Mouse (Mus musculus) liver, embryonic 16.5 days (tissue): ENCODE measurements around the gene Dock9. TPM values are rescaled to one million over a fixed set of nuclear protein-coding genes. Genes with fewer than 3 reads are reported as not detected.

Experiments used
- ATAC-seq: fragments of 200-750 bp; cut with Nextera tagmentation; 2 replicates; pipeline ENCODE4 v1.8.0; 2017; ENCODE audit warnings: low read depth, mild to moderate bottlenecking, moderate number of reproducible peaks, moderate library complexity
- H3K27ac ChIP-seq: fragments of 300-500 bp; sonication (generic); 2 replicates; pipeline ENCODE4 v1.5.1; 2014; ENCODE audit warnings: mild to moderate bottlenecking, low read length
- H3K27me3 ChIP-seq: fragments of 300-500 bp; sonication (generic); 2 replicates; pipeline ENCODE4 v1.6.1; 2014; ENCODE audit warnings: low read depth, low read length, mixed read lengths; ENCODE audit not compliant: control insufficient read depth, insufficient read depth
- H3K36me3 ChIP-seq: fragments of 300-500 bp; sonication (generic); 2 replicates; pipeline ENCODE4 v1.6.1; 2014; ENCODE audit warnings: mild to moderate bottlenecking; ENCODE audit not compliant: control insufficient read depth, insufficient read depth
- H3K4me1 ChIP-seq: fragments of 300-500 bp; sonication (generic); 2 replicates; pipeline ENCODE4 v1.6.1; 2014; ENCODE audit warnings: low read depth, low read length, mixed read lengths; ENCODE audit not compliant: control insufficient read depth
- H3K4me2 ChIP-seq: fragments of 300-500 bp; sonication (generic); 2 replicates; pipeline ENCODE4 v1.6.1; 2014; ENCODE audit warnings: low read depth, low read length, mixed read lengths
- H3K4me3 ChIP-seq: fragments of 300-500 bp; sonication (generic); 2 replicates; pipeline ENCODE4 v1.5.1; 2014; ENCODE audit warnings: low read depth, mild to moderate bottlenecking, low read length
- H3K9ac ChIP-seq: fragments of 300-500 bp; sonication (generic); 2 replicates; pipeline ENCODE4 v1.6.1; 2014; ENCODE audit warnings: low read depth, low read length
- H3K9me3 ChIP-seq: fragments of 300-500 bp; sonication (generic); replicated peaks from 2 replicates; pipeline ENCODE4 v1.6.1; 2016; ENCODE audit warnings: low read length; ENCODE audit not compliant: control insufficient read depth
- WGBS: fragments of 180-500 bp; shearing (Covaris S2); extraction: QIAGEN DNeasy Blood & Tissue Kit; methylation state at CpG from one replicate; pipeline ENCODE4 v1.1.7; 2014; ENCODE audit not compliant: insufficient replicate concordance; 5-methylcytosine and 5-hydroxymethylcytosine counted together
- polyA plus RNA-seq: library from polyadenylated mRNA; unstranded; fragments of >200 nt; fragmentation: Nextera tagmentation; extraction: Ambion mirVana; gene quantifications from 2 replicates; pipeline ENCODE4 v1.2.1, GENCODE M21; 2015

Gene Dock9
- polyA plus RNA-seq, 1 experiment from 2014 or later: 1.6 TPM

GRCm38 (mm10) chr14:121611098-121611497, 186.5 kb downstream of the Dock9 start:
- no peak for ATAC-seq
- H3K27me3 ChIP-seq: no peaks in the 10 kb centered on the region
- 63% methylated on average over 4 of the region's 4 CpGs for WGBS
- no peaks in the 10 kb centered on the region for H3K4me1 ChIP-seq
- no peaks in the 10 kb centered on the region for H3K36me3 ChIP-seq
- no peak overlapping the region for H3K27ac ChIP-seq
- no peaks in the 10 kb centered on the region for H3K9me3 ChIP-seq
- H3K9ac ChIP-seq: no peak overlapping the region
- no peak overlapping the region for H3K4me3 ChIP-seq
- H3K4me2 ChIP-seq: no peak overlapping the region

GRCm38 (mm10) chr14:121608522-121608921, 189.1 kb downstream of the Dock9 start:
- no peak for ATAC-seq
- Histone ChIP-seq H3K9me3 (no peaks in the 10 kb centered on the region), H3K27me3 (no peaks in the 10 kb centered on the region), H3K36me3 (no peaks in the 10 kb centered on the region), H3K4me1 (no peaks in the 10 kb centered on the region), H3K4me3 (no peak overlapping the region), H3K27ac (no peak overlapping the region), H3K4me2 (no peak overlapping the region), H3K9ac (no peak overlapping the region)
- 38% methylated on average over 5 of the region's 5 CpGs for WGBS

- ATAC-seq: no peak
- WGBS: 54% methylated on average over 7 of the region's 7 CpGs
- Histone ChIP-seq H3K9me3 (no peaks in the 10 kb centered on the region), H3K36me3 (no peaks in the 10 kb centered on the region), H3K4me2 (no peak overlapping the region), H3K27me3 (no peaks in the 10 kb centered on the region), H3K4me3 (no peak overlapping the region), H3K4me1 (no peaks in the 10 kb centered on the region), H3K27ac (no peak overlapping the region), H3K9ac (no peak overlapping the region)
Observed at GRCm38 (mm10) chr14:121606433-121606832, 191.2 kb downstream of the Dock9 start.

GRCm38 (mm10) chr14:121605260-121605659, 192.4 kb downstream of the Dock9 start:
- no peaks in the 10 kb centered on the region for H3K9me3 ChIP-seq
- no peaks in the 10 kb centered on the region for H3K36me3 ChIP-seq
- H3K4me1 ChIP-seq: no peaks in the 10 kb centered on the region
- H3K4me3 ChIP-seq: no peak overlapping the region
- no peak overlapping the region for H3K27ac ChIP-seq
- no peak overlapping the region for H3K9ac ChIP-seq
- ATAC-seq: no peak
- no peaks in the 10 kb centered on the region for H3K27me3 ChIP-seq
- 68% methylated on average over 7 of the region's 7 CpGs for WGBS
- no peak overlapping the region for H3K4me2 ChIP-seq

- no peak for ATAC-seq
- Histone ChIP-seq H3K9me3 (no peaks in the 10 kb centered on the region), H3K4me1 (no peaks in the 10 kb centered on the region), H3K4me2 (no peak overlapping the region), H3K4me3 (no peak overlapping the region), H3K36me3 (no peaks in the 10 kb centered on the region), H3K9ac (no peak overlapping the region), H3K27me3 (no peaks in the 10 kb centered on the region), H3K27ac (no peak overlapping the region)
- WGBS: 62% methylated on average over 4 of the region's 4 CpGs
Observed at GRCm38 (mm10) chr14:121604565-121604964, 193.1 kb downstream of the Dock9 start.

GRCm38 (mm10) chr14:121602610-121603009, 195.0 kb downstream of the Dock9 start:
- H3K27me3 ChIP-seq: no peaks in the 10 kb centered on the region
- no peak overlapping the region for H3K9ac ChIP-seq
- ATAC-seq: no peak
- H3K36me3 ChIP-seq: no peaks in the 10 kb centered on the region
- 68% methylated on average over 6 of the region's 6 CpGs for WGBS
- H3K9me3 ChIP-seq: no peaks in the 10 kb centered on the region
- H3K4me1 ChIP-seq: no peaks in the 10 kb centered on the region
- H3K4me2 ChIP-seq: no peak overlapping the region
- H3K4me3 ChIP-seq: no peak overlapping the region
- no peak overlapping the region for H3K27ac ChIP-seq

- H3K9ac ChIP-seq: no peak overlapping the region
- H3K4me3 ChIP-seq: no peak overlapping the region
- no peaks in the 10 kb centered on the region for H3K9me3 ChIP-seq
- H3K27ac ChIP-seq: no peak overlapping the region
- H3K4me1 ChIP-seq: no peaks in the 10 kb centered on the region
- no peaks in the 10 kb centered on the region for H3K27me3 ChIP-seq
- ATAC-seq: no peak
- 65% methylated on average over 4 of the region's 4 CpGs for WGBS
- no peak overlapping the region for H3K4me2 ChIP-seq
- no peaks in the 10 kb centered on the region for H3K36me3 ChIP-seq
Observed at GRCm38 (mm10) chr14:121600538-121600937, 197.1 kb downstream of the Dock9 start.

- no peak overlapping the region for H3K4me3 ChIP-seq
- 56% methylated on average over 6 of the region's 6 CpGs for WGBS
- no peaks in the 10 kb centered on the region for H3K9me3 ChIP-seq
- no peak overlapping the region for H3K4me2 ChIP-seq
- H3K27me3 ChIP-seq: no peaks in the 10 kb centered on the region
- H3K36me3 ChIP-seq: no peaks in the 10 kb centered on the region
- no peak overlapping the region for H3K9ac ChIP-seq
- ATAC-seq: 0 out of 2 replicates have a peak, but pooled peaks have one; percentile 47
- H3K4me1 ChIP-seq: no peaks in the 10 kb centered on the region
- no peak overlapping the region for H3K27ac ChIP-seq
Observed at GRCm38 (mm10) chr14:121597073-121597472, 200.6 kb downstream of the Dock9 start.

- WGBS: 61% methylated on average over 9 of the region's 9 CpGs
Observed at GRCm38 (mm10) chr14:121596631-121597030, 201.0 kb downstream of the Dock9 start.

More at GRCm38 (mm10) chr14:121596631-121597030, 201.0 kb downstream of the Dock9 start:
- Histone ChIP-seq H3K9me3 (no peaks in the 10 kb centered on the region), H3K27ac (no peak overlapping the region), H3K4me2 (no peak overlapping the region), H3K4me1 (no peaks in the 10 kb centered on the region), H3K4me3 (no peak overlapping the region), H3K36me3 (no peaks in the 10 kb centered on the region), H3K9ac (no peak overlapping the region), H3K27me3 (no peaks in the 10 kb centered on the region)
- no peak for ATAC-seq
